Mouse (Mus musculus): ENCODE results near the gene Ulk2.

GRCm38 (mm10) chr11:61737290-61737689, 117.6 kb downstream of the Ulk2 start:
- TF ChIP-seq CTCF (IDR thresholded peaks at IDR 0.05; ENCODE audit: borderline replicate concordance, extremely low read depth, insufficient read depth, insufficient read length) (no peak), POLR2A (IDR thresholded peaks at IDR 0.05; ENCODE audit: borderline replicate concordance, extremely low read depth, insufficient read depth, insufficient read length, poor library complexity, severe bottlenecking) (no peak)
